Mouse (Mus musculus) adipocyte (in vitro differentiated cells): ENCODE measurements around the gene Babam1.
"Not testable (repeated sequence)": the region's sequence is repeated elsewhere in the genome, so short reads cannot be mapped to it uniquely, and the experiment has no call there.

Experiments
- DNase-seq: peaks from one replicate; pipeline ENCODE4 v3.0.0-alpha.2; 2016; ENCODE audit warnings: low spot score

Babam1 gene

DNA sequence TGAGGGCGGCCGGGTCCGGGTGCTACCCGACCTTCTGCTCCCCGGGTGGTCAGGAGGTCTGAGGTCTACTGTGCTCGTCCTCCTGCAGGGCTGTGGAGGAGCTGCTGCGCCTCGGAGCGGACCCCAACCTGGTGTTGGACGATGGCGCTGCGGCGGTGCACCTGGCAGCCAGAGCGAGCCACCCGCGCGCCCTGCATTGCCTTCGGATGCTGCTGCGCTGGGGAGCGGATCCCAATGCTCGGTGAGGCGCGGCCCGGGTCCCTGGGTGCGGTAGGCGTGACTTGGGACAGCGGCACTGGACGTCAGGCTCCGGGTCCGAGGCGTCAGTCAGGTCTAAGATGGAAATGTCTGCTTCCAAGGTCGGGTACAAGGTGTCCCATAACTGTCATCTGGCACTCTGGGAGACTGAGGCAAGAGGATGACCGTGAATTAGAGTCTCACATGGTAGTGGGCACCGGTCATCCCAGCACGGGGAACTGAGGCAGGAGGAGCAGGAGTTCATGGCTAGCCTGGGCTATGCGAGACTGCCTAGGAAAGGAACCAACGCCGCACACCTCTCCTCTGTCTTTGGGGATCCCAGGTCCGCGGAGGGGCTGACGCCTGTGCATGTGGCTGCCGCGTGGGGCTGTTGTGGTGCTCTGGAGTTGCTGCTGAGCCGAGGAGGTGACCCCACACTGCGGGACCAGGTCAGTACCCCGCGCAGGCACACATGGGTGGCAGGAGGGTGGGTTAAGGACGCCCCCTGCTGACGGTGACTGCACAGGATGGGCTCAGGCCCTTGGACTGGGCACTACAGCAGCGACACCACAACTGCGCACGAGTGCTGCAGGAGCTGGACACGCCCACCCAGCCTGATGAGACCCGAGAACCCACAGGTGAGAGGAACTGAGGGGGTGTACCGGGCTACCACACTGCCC is 9.7 kb downstream of the Babam1 start:
- DNase-seq = no peak

DNA sequence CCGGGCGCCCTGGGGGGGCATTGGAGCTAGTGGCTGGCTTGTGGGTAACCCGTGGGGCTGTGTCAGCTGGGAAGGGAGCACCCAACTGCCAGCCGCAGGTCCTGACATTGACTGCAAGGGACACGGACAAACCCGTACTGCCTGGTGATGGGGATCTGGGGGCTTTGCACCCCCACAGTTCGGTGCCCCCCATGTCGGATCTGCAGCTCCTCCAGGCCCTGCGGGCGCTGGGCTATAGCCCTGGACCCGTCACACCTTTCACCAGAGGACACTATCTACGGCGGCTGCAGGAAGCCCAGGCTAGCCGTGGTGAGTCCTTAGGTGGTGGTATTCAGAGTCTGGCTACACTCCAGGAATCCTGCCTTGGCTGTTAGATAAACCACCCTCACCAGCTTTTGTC is 10.8 kb downstream of the Babam1 start:
- no peak for DNase-seq

DNA sequence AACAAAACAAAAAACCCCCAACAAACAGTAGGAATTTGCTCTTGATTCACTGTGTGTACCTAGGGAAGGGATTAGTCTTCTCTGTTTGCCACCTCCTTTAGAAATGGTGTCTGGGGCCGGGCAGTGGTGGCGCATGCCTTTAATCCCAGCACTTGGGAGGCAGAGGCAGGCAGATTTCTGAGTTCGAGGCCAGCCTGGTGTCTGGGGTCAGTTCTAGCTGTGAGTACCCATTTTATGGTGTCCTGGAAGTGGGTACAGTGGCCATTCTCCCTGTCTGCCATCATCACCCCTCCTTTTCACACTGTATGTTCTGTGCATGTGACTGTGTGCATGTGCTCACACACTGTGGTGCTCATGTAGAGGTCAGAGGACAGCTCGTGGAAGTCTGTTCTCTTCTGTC is 11.6 kb downstream of the Babam1 start:
- DNase-seq = no peak

DNA sequence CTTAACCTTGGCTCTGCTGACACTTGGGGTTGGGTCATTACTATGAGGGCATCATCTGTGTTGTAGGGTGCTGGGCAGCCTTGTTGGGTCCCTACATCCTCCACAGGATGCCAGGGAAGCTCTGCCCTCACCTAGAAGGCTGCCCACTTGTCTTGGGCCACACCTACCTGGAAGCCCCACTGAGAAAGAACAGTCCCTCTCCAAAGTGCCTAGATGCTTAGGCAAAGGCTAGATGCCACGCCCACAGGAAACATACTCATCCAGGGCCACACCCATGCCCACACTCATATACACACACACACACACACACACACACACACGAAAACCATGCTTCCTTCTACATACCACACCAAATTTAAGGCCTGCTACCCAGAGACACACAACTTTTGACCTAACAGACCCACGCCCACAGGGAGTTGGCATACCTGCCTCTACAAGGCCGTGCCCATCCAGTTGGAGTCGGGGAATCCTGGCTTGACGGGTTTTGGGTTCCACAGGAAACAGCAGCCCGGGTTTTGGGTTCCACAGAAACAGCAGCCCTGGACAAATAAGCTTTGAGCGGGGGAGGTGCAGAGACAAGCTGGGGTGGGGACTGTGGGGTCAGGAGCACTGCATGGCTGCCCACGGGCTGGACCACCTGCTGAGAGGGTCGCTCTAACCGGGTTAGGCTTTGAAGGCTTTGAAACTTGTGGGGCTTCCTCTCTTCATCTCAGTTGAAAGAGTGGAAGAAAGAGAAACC is 15.0 kb downstream of the Babam1 start:
- no peak for DNase-seq

DNA sequence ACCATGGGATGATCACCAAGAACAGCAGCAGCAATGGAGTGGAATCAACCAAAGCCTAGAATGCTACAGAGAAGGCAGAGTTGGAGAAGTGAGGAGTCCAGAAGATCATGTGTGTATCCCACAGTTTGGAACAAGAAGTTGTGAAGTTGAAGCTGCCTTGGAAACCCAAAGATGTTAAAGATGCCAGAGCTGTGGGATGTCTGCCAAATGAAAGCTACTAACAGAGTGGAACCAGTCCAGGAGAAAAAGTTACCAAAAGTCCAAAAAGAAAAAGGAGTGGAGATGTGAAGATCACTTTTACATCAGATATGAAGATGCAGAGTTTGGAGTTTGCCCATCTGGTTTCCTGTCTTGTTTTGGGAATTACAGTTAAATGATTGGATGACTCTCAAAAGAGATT is 25.5 kb downstream of the Babam1 start:
- DNase-seq = peak; percentile 58

DNA sequence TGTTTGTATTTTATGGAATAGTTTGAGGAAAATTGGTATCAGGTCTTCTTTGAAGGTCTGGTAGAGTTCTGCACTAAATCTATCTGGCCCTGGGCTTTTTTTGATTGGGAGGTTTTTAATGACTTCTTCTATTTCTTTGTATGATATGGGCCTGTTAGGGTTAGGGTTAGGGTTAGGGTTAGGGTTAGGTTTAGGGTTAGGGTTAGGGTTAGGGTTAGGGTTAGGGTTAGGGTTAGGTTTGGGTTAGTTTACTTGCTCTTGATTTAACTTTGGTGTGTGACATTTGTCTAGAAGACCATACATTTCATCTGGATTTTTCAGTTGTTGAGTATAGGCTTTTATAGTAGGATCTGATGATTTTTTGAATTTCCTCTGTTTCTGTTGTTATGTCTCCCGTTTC is 36.3 kb downstream of the Babam1 start:
- not testable (repeated sequence) for DNase-seq

DNA sequence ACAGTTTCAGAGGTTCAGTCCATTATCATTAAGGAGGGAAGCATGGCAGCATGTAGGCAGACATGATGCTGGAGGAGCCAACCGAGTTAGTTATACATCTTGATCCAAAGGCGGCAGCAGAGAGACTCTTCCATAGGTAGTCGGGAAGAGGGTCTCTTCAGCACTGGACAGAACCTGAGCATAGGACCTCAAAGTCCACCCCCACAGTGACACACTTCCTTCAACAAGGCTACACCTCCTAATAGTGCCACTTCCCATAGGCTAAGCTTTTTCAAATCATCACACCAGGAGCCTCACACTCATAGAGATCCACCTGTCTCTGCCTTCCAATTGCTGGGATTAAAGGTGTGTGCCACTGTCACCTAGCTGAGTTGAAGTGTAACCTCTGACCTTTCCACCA is 40.4 kb downstream of the Babam1 start:
- DNase-seq = no peak

DNA sequence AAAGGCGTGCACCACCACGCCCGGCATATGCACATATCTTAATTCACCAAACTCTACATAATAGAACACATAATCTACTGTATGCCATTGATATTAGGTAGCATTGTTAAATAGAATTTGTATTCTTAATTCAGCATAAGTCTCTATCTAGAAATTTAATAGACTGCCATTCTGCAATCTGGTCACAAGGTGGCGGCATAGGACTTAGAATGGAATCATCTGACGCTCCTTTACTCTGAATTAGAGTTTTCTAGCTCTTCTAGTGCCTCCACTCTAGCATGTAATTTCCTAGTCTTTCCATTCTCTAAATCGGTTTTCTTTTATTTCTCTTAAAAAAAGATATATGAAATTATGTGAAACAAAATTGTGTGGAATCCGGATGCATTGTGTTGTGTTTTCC is 44.7 kb downstream of the Babam1 start:
- DNase-seq = peak; percentile 81

DNA sequence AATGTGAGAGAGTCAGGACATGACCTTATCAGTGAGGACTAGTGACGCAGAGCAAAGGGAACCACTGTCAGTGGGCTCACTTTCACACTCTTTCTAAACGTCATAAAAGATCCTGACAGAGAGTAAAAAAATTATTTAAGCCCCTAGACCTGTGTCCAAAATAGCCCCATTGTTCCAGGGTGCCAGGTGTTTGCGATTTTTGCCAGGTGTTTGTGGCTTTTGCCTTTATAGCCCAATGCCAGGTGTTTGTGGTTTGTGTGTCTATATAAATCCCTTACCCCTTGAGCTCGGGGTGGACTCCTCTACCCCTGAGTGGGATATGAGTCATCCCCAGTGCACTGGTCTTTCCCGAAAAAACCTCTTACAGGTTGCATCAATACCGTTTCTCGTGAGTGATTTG is 48.4 kb downstream of the Babam1 start:
- DNase-seq = no peak

DNA sequence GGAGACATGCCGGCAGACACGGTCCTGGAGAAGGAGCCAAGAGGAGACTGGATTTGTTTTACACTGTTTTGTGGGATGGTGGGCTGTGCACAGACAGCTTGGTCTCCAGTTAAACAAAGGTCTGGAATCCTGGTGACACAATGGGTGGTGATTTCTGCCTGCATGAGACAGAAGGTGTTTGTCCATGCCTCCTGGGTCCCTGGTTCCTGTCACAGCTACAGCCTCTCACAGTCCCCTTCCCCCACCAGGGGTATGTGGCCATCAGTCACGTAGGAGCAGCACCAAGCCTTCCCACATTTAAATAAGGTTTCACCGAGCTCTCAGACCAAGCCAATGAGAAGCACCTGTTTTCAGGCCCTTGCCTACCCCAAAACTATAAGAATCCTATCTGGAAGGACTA is 54.7 kb downstream of the Babam1 start:
- DNase-seq = no peak

DNA sequence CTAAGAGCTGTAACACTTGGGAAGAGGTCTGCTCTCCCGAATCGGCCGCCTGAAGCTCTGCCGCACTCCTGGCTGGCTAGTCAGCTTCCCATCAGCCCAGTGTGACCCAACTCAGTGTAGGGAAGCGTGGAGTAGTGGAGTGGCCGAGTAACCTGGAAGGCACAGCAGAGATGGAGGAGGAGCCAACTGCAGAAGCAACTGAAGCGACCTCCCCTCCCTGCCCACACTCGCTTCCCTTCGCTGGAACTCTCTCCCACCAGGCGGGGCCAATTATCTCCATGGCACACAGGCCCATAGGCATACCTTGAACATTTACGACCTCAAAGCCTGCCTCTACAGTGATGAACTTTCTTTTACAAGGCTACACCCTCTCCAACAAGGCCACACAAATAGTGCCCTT is 55.1 kb downstream of the Babam1 start:
- no peak for DNase-seq

DNA sequence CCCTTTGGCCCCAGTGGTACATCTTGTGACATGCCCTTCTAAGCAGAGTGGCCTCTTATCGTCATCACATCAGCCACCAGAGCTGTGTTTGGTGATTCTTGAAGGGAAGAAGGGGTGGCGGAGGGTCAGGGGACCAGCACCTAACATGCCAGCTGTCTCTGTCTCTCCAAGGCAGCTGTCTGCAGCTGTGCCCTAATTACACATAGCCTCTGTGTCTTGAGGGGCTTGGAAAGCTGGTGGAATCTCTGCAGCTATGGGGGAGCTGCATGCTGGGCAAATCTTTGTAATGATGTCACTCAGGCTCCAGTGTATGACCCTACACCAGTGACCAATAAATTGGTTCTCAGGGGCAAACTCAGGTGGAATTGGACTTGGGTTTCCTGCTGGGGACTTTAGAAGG is 56.0 kb downstream of the Babam1 start:
- DNase-seq = no peak
